In genomic region chr17:85614011-85614721, GRCm38 (mm10) we compare ENCODE assay signal across 13 mouse cellular contexts. TPM values are rescaled to one million over a fixed set of nuclear protein-coding genes. Genes with fewer than 3 reads are reported as not detected.
A peak's percentile ranks its signal among the peaks of the same experiment; 100 is the strongest.
DNase-seq lines count a peak whose midpoint lies in the region; ATAC-seq and TF ChIP-seq lines count a peak whose summit lies in the region.
"Had no signal": no experiment of that assay in that cellular context is flagged by ENCODE, and none has a peak within 500 bp of the region (broad histone marks: within the 10 kb centered on the region; RNA-seq: fewer than 3 reads in every experiment).

No protein-coding gene starts in this region.

- WGBS in intestine, embryonic 14.5 days = under 1% methylated on average over 30 of the region's 30 CpGs
- WGBS in intestine, postnatal 0 days = 2% methylated on average over 30 of the region's 30 CpGs
- under 1% methylated on average over 30 of the region's 30 CpGs for WGBS in embryonic facial prominence, embryonic 13.5 days
- 1% methylated on average over 30 of the region's 30 CpGs for WGBS in limb, embryonic 12.5 days

- intact Hi-C loops in gastrocnemius, postnatal 36 days (cut with DNase I) = no loop called here

- DNase-seq in intestine, embryonic 14.5 days (ENCODE audit: low spot score) = peak; percentile 52
- DNase-seq in retina, embryonic 14.5 days (ENCODE audit: low spot score) = peak; percentile 66
- no peak for DNase-seq in gastrocnemius, postnatal 36 days
- DNase-seq in cerebellum, adult 9-10 months = no peak
- DNase-seq in ovary, postnatal 14 days (ENCODE audit: low spot score) = no peak
- DNase-seq: adrenal gland, postnatal 36 days; kidney, postnatal 10 days; right cerebral cortex, adult 18-20 months; thymus, postnatal 36 days had no signal

- no peak overlapping the region for H3K9ac ChIP-seq in intestine, embryonic 14.5 days (ENCODE audit: low read length)
- H3K9ac ChIP-seq in intestine, postnatal 0 days (ENCODE audit: low read depth, low read length) = no peak overlapping the region
- peak overlapping the region; percentile 67 for H3K9ac ChIP-seq in embryonic facial prominence, embryonic 13.5 days
- 0 out of 2 replicates have a peak overlapping the region, but pooled peaks have one; percentile 23 for H3K9ac ChIP-seq in limb, embryonic 12.5 days (replicated peaks)
- H3K9ac ChIP-seq: liver, embryonic 15.5 days had no signal

- no peak for ATAC-seq in intestine, embryonic 14.5 days (replicated peaks; ENCODE audit: low FRiP score, low TSS enrichment, low read depth)
- no peak for ATAC-seq in intestine, postnatal 0 days
- ATAC-seq in embryonic facial prominence, embryonic 13.5 days (ENCODE audit: insufficient number of reproducible peaks, insufficient read depth, low FRiP score, low TSS enrichment, low read depth) = no peak
- ATAC-seq in limb, embryonic 12.5 days (ENCODE audit: insufficient number of reproducible peaks, insufficient read depth, low FRiP score, low TSS enrichment, low read depth) = no peak

- H3K27ac ChIP-seq in intestine, embryonic 14.5 days (ENCODE audit: low read depth) = no peak overlapping the region
- no peak overlapping the region for H3K27ac ChIP-seq in intestine, postnatal 0 days (ENCODE audit: low read depth, low read length)
- no peak overlapping the region for H3K27ac ChIP-seq in embryonic facial prominence, embryonic 13.5 days
- H3K27ac ChIP-seq in limb, embryonic 12.5 days = no peak overlapping the region
- H3K27ac ChIP-seq: liver, embryonic 15.5 days had no signal

- H3K4me3 ChIP-seq in intestine, embryonic 14.5 days (ENCODE audit: low read depth, low read length) = no peak overlapping the region
- no peak overlapping the region for H3K4me3 ChIP-seq in intestine, postnatal 0 days (ENCODE audit: low read depth, low read length)
- peak overlapping the region; percentile 45 for H3K4me3 ChIP-seq in embryonic facial prominence, embryonic 13.5 days
- 0 out of 2 replicates have a peak overlapping the region, but pooled peaks have one; percentile 23 for H3K4me3 ChIP-seq in limb, embryonic 12.5 days (replicated peaks)
- H3K4me3 ChIP-seq: liver, embryonic 15.5 days had no signal

- peaks cover 7% of the 10 kb centered on the region; the same call in 1 of the 2 replicates for H3K4me1 ChIP-seq in intestine, embryonic 14.5 days (replicated peaks; ENCODE audit: control insufficient read depth, insufficient read depth, low read length)
- no peaks in the 10 kb centered on the region for H3K4me1 ChIP-seq in intestine, postnatal 0 days (replicated peaks; ENCODE audit: control insufficient read depth, insufficient read depth, low read length)
- H3K4me1 ChIP-seq in embryonic facial prominence, embryonic 13.5 days = peaks cover 28% of the 10 kb centered on the region
- peaks cover 28% of the 10 kb centered on the region for H3K4me1 ChIP-seq in limb, embryonic 12.5 days (replicated peaks)
- H3K4me1 ChIP-seq: liver, embryonic 15.5 days had no signal

- TF ChIP-seq CTCF in intestine, postnatal 0 days (IDR thresholded peaks at IDR 0.05; ENCODE audit: low read depth) = no peak

- no peaks in the 10 kb centered on the region for H3K9me3 ChIP-seq in intestine, embryonic 14.5 days (ENCODE audit: control insufficient read depth, low read length)
- no peaks in the 10 kb centered on the region for H3K9me3 ChIP-seq in intestine, postnatal 0 days (ENCODE audit: control insufficient read depth)
- H3K9me3 ChIP-seq in embryonic facial prominence, embryonic 13.5 days = no peaks in the 10 kb centered on the region
- H3K9me3 ChIP-seq in limb, embryonic 12.5 days = no peaks in the 10 kb centered on the region
- H3K9me3 ChIP-seq: liver, embryonic 15.5 days had no signal

- no peak overlapping the region for H3K4me2 ChIP-seq in intestine, embryonic 14.5 days (ENCODE audit: low read length)
- no peak overlapping the region for H3K4me2 ChIP-seq in intestine, postnatal 0 days (replicated peaks; ENCODE audit: low read depth)
- peak overlapping the region; percentile 62 for H3K4me2 ChIP-seq in embryonic facial prominence, embryonic 13.5 days
- H3K4me2 ChIP-seq in limb, embryonic 12.5 days = no peak overlapping the region
- H3K4me2 ChIP-seq: liver, embryonic 15.5 days had no signal

- H3K27me3 ChIP-seq in intestine, embryonic 14.5 days (replicated peaks; ENCODE audit: control insufficient read depth, insufficient read depth, low read length) = peaks cover 100% of the 10 kb centered on the region
- peaks cover 98% of the 10 kb centered on the region for H3K27me3 ChIP-seq in intestine, postnatal 0 days (replicated peaks; ENCODE audit: control insufficient read depth, insufficient read depth, low read length)
- peaks cover 100% of the 10 kb centered on the region for H3K27me3 ChIP-seq in embryonic facial prominence, embryonic 13.5 days
- H3K27me3 ChIP-seq in limb, embryonic 12.5 days = peaks cover 98% of the 10 kb centered on the region

- no peaks in the 10 kb centered on the region for H3K36me3 ChIP-seq in intestine, embryonic 14.5 days (ENCODE audit: control insufficient read depth, insufficient read depth, low read length)
- H3K36me3 ChIP-seq in intestine, postnatal 0 days (ENCODE audit: control insufficient read depth, insufficient read depth) = no peaks in the 10 kb centered on the region
- no peaks in the 10 kb centered on the region for H3K36me3 ChIP-seq in embryonic facial prominence, embryonic 13.5 days
- no peaks in the 10 kb centered on the region for H3K36me3 ChIP-seq in limb, embryonic 12.5 days
- H3K36me3 ChIP-seq: liver, embryonic 15.5 days had no signal

RNA-seq across cellular contexts. Expression of gene Six3, which starts 0.8 kb away (rescaled TPM):
- not detected in 2 replicates for polyA plus RNA-seq in intestine, embryonic 14.5 days (2014; fragmentation: Nextera tagmentation; extraction: Ambion mirVana)
- polyA plus RNA-seq in intestine, postnatal 0 days (2015; fragmentation: Nextera tagmentation; extraction: Ambion mirVana) = not detected in 2 replicates
- 4.5 and 8.3 TPM in 2 replicates for polyA plus RNA-seq in embryonic facial prominence, embryonic 13.5 days (2015; fragmentation: Nextera tagmentation; extraction: Ambion mirVana)
- not detected in 2 replicates for polyA plus RNA-seq in limb, embryonic 12.5 days (2016; fragmentation: Nextera tagmentation; extraction: Ambion mirVana)
- not detected for total RNA-seq in gastrocnemius, postnatal 36 days (2021)
- total RNA-seq: adrenal gland, postnatal 36 days had no signal
- polyA plus RNA-seq: liver, embryonic 15.5 days had no signal

Comparison
In these comparisons a context has a peak if more than half of its experiments do, and no peak if none do; other contexts are left out.
1. DNase-seq: peak in intestine, embryonic 14.5 days (single experiment) and retina, embryonic 14.5 days (single experiment); none in gastrocnemius, postnatal 36 days (0 of 2), cerebellum, adult 9-10 months (single experiment) and ovary, postnatal 14 days (single experiment).
2. H3K4me3 ChIP-seq: peak in embryonic facial prominence, embryonic 13.5 days (single experiment) and limb, embryonic 12.5 days (single experiment); none in intestine, embryonic 14.5 days (single experiment) and intestine, postnatal 0 days (single experiment).
3. H3K9ac ChIP-seq: peak in embryonic facial prominence, embryonic 13.5 days (single experiment) and limb, embryonic 12.5 days (single experiment); none in intestine, embryonic 14.5 days (single experiment) and intestine, postnatal 0 days (single experiment).